Mouse (Mus musculus) liver, embryonic 16.5 days (tissue): ENCODE data around the gene Pglyrp1. TPM values are rescaled to one million over a fixed set of nuclear protein-coding genes. Genes with fewer than 3 reads are reported as not detected.
"Not testable (repeated sequence)": the region's sequence is repeated elsewhere in the genome, so short reads cannot be mapped to it uniquely, and the experiment has no call there.

ENCODE experiments used
- ATAC-seq: fragments of 200-750 bp; cut with Nextera tagmentation; 2 replicates; pipeline ENCODE4 v1.8.0; 2017; ENCODE audit warnings: low read depth, mild to moderate bottlenecking, moderate number of reproducible peaks, moderate library complexity
- H3K27ac ChIP-seq: fragments of 300-500 bp; sonication (generic); 2 replicates; pipeline ENCODE4 v1.5.1; 2014; ENCODE audit warnings: mild to moderate bottlenecking, low read length
- H3K27me3 ChIP-seq: fragments of 300-500 bp; sonication (generic); 2 replicates; pipeline ENCODE4 v1.6.1; 2014; ENCODE audit warnings: low read depth, low read length, mixed read lengths; ENCODE audit not compliant: control insufficient read depth, insufficient read depth
- H3K36me3 ChIP-seq: fragments of 300-500 bp; sonication (generic); 2 replicates; pipeline ENCODE4 v1.6.1; 2014; ENCODE audit warnings: mild to moderate bottlenecking; ENCODE audit not compliant: control insufficient read depth, insufficient read depth
- H3K4me1 ChIP-seq: fragments of 300-500 bp; sonication (generic); 2 replicates; pipeline ENCODE4 v1.6.1; 2014; ENCODE audit warnings: low read depth, low read length, mixed read lengths; ENCODE audit not compliant: control insufficient read depth
- H3K4me2 ChIP-seq: fragments of 300-500 bp; sonication (generic); 2 replicates; pipeline ENCODE4 v1.6.1; 2014; ENCODE audit warnings: low read depth, low read length, mixed read lengths
- H3K4me3 ChIP-seq: fragments of 300-500 bp; sonication (generic); 2 replicates; pipeline ENCODE4 v1.5.1; 2014; ENCODE audit warnings: low read depth, mild to moderate bottlenecking, low read length
- H3K9ac ChIP-seq: fragments of 300-500 bp; sonication (generic); 2 replicates; pipeline ENCODE4 v1.6.1; 2014; ENCODE audit warnings: low read depth, low read length
- H3K9me3 ChIP-seq: fragments of 300-500 bp; sonication (generic); replicated peaks from 2 replicates; pipeline ENCODE4 v1.6.1; 2016; ENCODE audit warnings: low read length; ENCODE audit not compliant: control insufficient read depth
- WGBS: fragments of 180-500 bp; shearing (Covaris S2); extraction: QIAGEN DNeasy Blood & Tissue Kit; methylation state at CpG from one replicate; pipeline ENCODE4 v1.1.7; 2014; ENCODE audit not compliant: insufficient replicate concordance; 5-methylcytosine and 5-hydroxymethylcytosine counted together
- polyA plus RNA-seq: library from polyadenylated mRNA; unstranded; fragments of >200 nt; fragmentation: Nextera tagmentation; extraction: Ambion mirVana; gene quantifications from 2 replicates; pipeline ENCODE4 v1.2.1, GENCODE M21; 2015

Gene Pglyrp1
- 76.1 and 87.5 TPM in 2 replicates for polyA plus RNA-seq

DNA sequence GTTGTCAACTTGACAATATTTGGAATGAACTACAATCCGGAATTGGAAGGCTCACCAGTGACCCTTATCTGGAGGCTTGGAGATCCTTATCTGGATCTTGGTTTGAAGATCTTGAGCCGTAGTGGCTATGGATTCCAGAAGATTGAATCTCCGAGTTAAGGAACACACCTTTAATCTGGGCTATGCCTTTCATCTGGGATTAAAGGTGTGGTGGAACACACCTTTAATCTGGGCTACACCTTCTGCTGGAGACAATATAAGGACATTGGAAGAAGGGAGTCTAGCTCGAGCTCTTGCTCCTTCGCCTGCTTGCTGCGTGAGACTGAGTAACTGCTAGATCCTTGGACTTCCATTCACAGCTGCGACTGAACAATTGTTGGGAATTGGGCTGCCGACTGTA, at the start of gene Pglyrp1:
TSS of gene Pglyrp1 (plus strand) at position 301 of the 400 bp plus-strand sequence.
- WGBS, result no CpG with 5 or more reads among the region's 8 CpGs
- not testable (repeated sequence) for ATAC-seq

DNA sequence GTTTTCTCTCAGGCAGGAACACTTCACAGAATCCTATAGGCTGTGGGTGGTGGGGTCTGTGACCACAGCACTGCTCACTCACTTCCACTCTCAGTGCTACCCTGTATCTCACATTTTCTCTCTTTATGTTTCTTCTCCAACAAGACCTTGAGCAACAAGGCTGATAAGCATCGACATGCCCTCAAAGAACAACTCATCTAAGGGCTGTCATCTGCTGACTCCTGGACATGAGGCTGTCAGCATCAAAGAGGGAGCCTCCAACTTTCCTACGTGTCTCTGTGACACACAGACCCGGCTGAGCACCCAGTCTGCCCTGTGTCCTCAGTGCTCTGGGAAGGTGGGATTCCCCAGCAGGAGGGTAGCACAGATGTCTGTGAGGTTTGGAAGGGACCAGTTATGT, 49.6 kb upstream of the Pglyrp1 start, which contains the start of gene Psg17:
TSS of gene Psg17 (minus strand) at position 101 of the 400 bp plus-strand sequence.
- no peaks in the 10 kb centered on the region for H3K9me3 ChIP-seq
- no peaks in the 10 kb centered on the region for H3K36me3 ChIP-seq
- WGBS, result 33% methylated on average over 3 of the region's 3 CpGs
- no peak within 1 kb of the TSS for H3K4me3 ChIP-seq
- H3K4me1 ChIP-seq, result no peaks in the 10 kb centered on the region
- no peak within 1 kb of the TSS for H3K27ac ChIP-seq
- no peak for ATAC-seq
- H3K9ac ChIP-seq, result no peak within 1 kb of the TSS
- H3K4me2 ChIP-seq, result no peak within 1 kb of the TSS
- no peaks in the 10 kb centered on the region for H3K27me3 ChIP-seq

More for the DNA sequence above, at the start of gene Pglyrp1:
- H3K36me3 ChIP-seq, H3K4me2 ChIP-seq, H3K9ac ChIP-seq, H3K4me1 ChIP-seq, H3K27me3 ChIP-seq, H3K9me3 ChIP-seq, H3K4me3 ChIP-seq, H3K27ac ChIP-seq: not testable (repeated sequence)

DNA sequence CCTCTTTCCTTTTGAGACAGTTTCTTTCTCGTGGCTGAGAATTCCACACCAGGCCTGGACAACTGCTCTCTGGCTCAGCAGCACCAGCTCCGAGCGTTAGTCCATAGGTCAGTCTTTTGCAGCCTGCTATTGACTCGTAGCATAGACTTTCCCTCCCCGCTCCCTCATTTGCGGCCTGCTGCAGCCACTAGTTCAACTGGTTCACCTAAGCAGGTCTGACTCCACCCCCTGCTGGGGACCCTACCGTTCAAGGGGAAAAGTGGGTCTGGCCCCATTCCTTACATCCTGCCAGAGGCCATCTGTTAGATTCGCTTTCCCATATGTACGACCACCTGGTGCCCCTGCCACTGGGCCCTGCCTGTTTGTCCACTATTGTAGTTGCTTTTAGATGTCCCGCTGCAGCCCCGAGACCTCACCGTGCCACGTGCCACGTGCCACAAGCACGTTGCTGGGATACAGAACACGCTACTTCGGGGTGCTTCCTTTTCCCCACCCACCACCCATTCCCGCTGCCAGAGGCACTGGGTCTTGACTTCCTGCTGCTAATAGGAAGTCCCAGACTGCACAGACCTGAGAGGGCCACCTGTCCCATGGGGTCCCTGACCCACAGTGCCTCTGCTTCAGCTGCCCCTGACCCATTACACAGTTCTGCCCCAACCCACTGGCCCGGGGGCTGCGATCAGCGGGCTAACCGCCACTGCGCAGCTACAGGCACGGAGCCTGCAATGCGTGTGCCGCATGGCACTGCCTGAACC, 43.2 kb upstream of the Pglyrp1 start:
- H3K27ac ChIP-seq, result no peak overlapping the region
- H3K36me3 ChIP-seq, result no peaks in the 10 kb centered on the region
- no peaks in the 10 kb centered on the region for H3K4me1 ChIP-seq
- no peak overlapping the region for H3K4me2 ChIP-seq
- no peak for ATAC-seq
- H3K9me3 ChIP-seq, result no peaks in the 10 kb centered on the region
- WGBS, result 60% methylated on average over 26 of the region's 26 CpGs
- no peaks in the 10 kb centered on the region for H3K27me3 ChIP-seq
- H3K4me3 ChIP-seq, result no peak overlapping the region
- H3K9ac ChIP-seq, result no peak overlapping the region

DNA sequence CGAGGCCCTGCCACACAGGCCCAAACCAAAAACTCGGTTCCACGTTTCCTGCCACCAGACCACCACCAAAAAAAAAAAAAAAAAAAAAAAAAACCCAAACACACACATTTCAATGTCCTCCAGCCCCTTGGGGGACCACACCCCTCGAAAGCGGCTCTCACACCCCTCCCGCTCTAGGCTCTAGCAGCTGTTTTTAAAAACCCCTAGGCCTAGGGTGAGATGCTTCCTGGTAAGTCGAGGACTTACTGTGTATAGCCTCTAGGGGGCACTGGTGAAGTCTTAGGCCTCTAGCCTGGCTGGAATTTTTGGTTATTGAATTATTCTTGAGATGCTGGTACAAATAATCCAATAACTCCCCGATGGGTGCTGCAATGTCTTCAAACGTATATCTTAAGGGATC, 42.5 kb upstream of the Pglyrp1 start:
- no peak overlapping the region for H3K4me2 ChIP-seq
- 56% methylated on average over 9 of the region's 9 CpGs for WGBS
- no peak overlapping the region for H3K27ac ChIP-seq
- no peaks in the 10 kb centered on the region for H3K4me1 ChIP-seq
- H3K4me3 ChIP-seq, result no peak overlapping the region
- no peak overlapping the region for H3K9ac ChIP-seq
- H3K36me3 ChIP-seq, result no peaks in the 10 kb centered on the region
- no peaks in the 10 kb centered on the region for H3K27me3 ChIP-seq
- ATAC-seq, result no peak
- H3K9me3 ChIP-seq, result no peaks in the 10 kb centered on the region

DNA sequence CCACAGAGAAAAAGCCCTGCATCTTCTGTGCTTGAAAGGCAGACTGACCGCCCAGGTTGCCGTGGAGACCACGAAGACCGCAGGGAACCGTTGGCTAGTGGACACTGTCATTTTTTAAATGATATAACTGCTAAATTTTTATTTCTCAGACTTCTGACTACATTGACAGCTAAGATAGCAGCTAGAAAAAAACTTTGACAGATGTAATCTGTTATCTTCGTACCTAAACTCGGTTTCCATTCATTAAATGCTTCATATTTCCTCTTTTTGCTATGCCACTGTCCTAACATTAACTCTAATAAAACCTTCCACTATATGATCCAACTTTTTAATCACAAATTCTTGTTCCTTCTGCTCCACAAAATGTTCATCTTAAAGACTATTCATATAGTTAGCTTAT, 41.6 kb upstream of the Pglyrp1 start:
- H3K4me1 ChIP-seq, result no peaks in the 10 kb centered on the region
- no peak overlapping the region for H3K4me2 ChIP-seq
- H3K36me3 ChIP-seq, result no peaks in the 10 kb centered on the region
- H3K27ac ChIP-seq, result no peak overlapping the region
- H3K9me3 ChIP-seq, result no peaks in the 10 kb centered on the region
- no peaks in the 10 kb centered on the region for H3K27me3 ChIP-seq
- no peak for ATAC-seq
- no peak overlapping the region for H3K9ac ChIP-seq
- H3K4me3 ChIP-seq, result no peak overlapping the region
- 70% methylated on average over 7 of the region's 7 CpGs for WGBS

DNA sequence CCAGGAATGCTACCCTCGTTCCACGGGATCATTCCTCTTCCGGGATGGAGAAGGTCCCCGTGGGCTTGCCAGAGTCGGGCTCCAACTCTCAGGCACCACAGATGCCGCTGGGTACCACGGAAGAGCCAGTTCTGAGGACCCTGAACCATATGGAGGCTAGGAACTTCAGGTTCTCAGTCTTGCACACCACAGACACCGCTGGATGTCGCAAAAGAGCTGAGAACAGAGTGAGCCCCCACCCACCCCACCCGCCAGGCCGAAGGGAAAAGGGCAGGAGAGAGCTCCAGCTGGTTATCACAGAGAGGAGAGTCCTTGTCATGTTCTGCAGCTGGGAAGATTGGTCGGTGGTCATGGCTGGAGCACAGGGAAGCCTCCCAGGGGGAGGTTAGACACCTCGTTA, 38.8 kb upstream of the Pglyrp1 start:
- no peak for ATAC-seq
- 35% methylated on average over 13 of the region's 13 CpGs for WGBS
- Histone ChIP-seq H3K9me3 (no peaks in the 10 kb centered on the region), H3K27me3 (no peaks in the 10 kb centered on the region), H3K4me3 (no peak overlapping the region), H3K36me3 (no peaks in the 10 kb centered on the region), H3K4me2 (no peak overlapping the region), H3K27ac (no peak overlapping the region), H3K9ac (no peak overlapping the region), H3K4me1 (no peaks in the 10 kb centered on the region)

DNA sequence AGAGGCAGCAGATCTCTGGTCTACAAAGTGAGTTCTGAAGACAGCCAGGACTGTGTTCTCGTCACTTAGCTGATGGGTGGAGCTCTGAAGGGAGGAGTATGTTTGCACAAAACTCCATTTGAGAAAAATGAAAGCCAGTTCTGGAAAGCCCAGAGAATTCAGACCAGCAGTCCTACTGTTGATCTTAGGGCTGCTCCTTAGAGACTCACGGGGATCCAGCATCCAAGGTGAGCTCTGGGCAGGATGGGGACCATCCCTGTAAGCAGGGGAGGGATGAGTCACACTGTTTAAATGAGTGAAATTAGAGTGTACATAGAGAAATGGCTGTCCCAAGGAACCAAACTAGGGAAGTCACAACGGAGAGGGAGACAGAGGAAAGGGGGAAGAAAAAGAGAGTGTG, 31.3 kb upstream of the Pglyrp1 start, which contains the start of gene Mill2:
TSS of gene Mill2 (plus strand) at position 102 of the 400 bp plus-strand sequence.
- no peaks in the 10 kb centered on the region for H3K4me1 ChIP-seq
- no peak for ATAC-seq
- no peaks in the 10 kb centered on the region for H3K9me3 ChIP-seq
- WGBS, result 10% methylated on average over 3 of the region's 3 CpGs
- H3K36me3 ChIP-seq, result no peaks in the 10 kb centered on the region
- H3K27me3 ChIP-seq, result no peaks in the 10 kb centered on the region
- H3K9ac ChIP-seq, result 0 out of 2 replicates have a peak within 1 kb of the TSS, but pooled peaks have one; percentile 16
- H3K27ac ChIP-seq, result peak within 1 kb of the TSS; percentile 33; the same call in 1 of the 2 replicates
- H3K4me2 ChIP-seq, result peak within 1 kb of the TSS; percentile 46
- H3K4me3 ChIP-seq, result peak within 1 kb of the TSS; percentile 36

DNA sequence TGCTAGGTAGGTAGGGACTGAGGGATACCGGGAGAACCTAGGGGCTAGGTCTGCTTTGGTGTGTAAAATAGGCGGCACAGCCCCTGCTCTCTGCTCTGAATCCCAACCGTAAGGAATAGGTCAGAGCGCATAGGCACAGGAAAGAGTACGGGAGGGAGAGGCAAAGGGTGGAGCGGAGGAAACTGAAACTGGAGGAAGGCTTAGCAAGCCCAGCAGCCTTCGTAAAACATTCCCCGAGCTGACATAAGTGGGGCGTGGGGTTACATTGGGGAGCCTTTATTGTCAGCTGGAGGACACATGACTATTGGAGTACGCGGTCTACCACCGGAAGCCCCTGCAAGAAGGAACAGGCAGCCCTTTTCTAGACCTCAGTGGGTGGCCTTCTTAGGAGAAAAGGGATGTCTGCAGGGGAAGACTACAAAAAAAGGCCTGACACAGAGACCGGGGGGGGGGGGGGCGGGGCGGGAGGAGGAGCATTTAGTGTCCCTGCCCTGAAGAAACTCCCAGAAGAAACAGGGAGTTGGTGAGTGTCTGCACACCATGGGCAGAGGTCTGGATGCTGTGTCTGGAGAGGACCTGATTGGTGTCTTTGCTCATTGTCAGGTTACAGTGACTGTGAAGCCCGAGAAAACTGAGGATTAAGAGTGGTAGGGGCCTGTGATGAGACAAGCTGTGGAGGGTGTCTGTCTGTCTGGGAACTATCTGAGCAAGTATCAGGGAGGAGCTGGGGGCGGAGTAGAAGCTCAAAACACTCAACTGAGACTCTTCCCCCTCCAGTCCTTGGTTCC, 30.6 kb upstream of the Pglyrp1 start:
- H3K27ac ChIP-seq, result peak overlapping the region; percentile 33; the same call in 1 of the 2 replicates
- WGBS, result 5% methylated on average over 13 of the region's 17 CpGs

DNA sequence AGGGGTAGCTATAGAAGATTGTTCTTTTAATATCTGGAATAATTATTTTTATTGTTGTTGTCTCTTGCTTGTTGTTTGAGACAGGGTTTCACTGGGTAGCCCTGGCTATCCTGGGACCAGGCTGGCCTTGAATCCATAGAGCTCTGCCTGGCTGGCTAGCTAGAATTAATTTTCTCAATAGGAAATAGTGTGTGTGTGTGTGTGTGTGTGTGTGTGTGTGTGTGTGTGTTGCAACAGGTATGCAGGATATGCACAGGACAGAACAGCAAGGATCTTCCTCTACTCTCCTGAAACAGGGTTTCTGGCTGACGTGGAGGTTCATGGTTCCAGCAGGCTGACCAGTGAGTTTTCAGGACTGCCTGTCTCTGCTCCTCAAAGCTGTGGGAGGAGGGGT, 30.0 kb upstream of the Pglyrp1 start:
- no peak overlapping the region for H3K27ac ChIP-seq
- 57% methylated on average over 1 of the region's 1 CpGs for WGBS
- H3K27me3 ChIP-seq, result no peaks in the 10 kb centered on the region
- no peak overlapping the region for H3K4me3 ChIP-seq
- H3K36me3 ChIP-seq, result no peaks in the 10 kb centered on the region
- H3K4me2 ChIP-seq, result peak overlapping the region; percentile 46
- H3K9ac ChIP-seq, result no peak overlapping the region
- no peaks in the 10 kb centered on the region for H3K4me1 ChIP-seq
- no peak for ATAC-seq
- no peaks in the 10 kb centered on the region for H3K9me3 ChIP-seq

More for the DNA sequence above, 30.6 kb upstream of the Pglyrp1 start:
- peak; percentile 54 for ATAC-seq
- no peaks in the 10 kb centered on the region for H3K36me3 ChIP-seq
- peak overlapping the region; percentile 46 for H3K4me2 ChIP-seq
- no peaks in the 10 kb centered on the region for H3K27me3 ChIP-seq
- H3K9me3 ChIP-seq, result no peaks in the 10 kb centered on the region
- H3K4me3 ChIP-seq, result peak overlapping the region; percentile 36
- 0 out of 2 replicates have a peak overlapping the region, but pooled peaks have one; percentile 16 for H3K9ac ChIP-seq
- H3K4me1 ChIP-seq, result no peaks in the 10 kb centered on the region
